9 mouse cellular contexts compared by ENCODE assay signal in the genomic region with DNA sequence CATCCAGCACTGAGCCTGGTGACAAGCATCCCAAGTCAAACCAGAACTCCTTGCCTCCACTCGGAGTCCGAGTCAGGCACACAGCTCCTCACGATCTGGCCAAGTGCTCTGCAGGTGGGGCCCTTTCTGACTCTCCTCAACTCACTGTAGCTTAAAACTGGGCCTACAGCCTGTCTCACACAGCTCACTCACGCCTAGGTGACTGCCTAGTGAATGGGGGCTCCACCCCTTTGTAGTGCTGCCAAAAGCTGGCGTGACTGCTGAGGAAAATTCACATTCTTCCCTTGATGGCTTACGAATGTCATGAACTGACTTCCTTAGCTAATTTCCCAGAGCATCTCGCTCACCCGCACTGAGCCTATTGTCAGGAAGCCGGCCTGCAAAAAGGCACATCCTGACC. TPM values are rescaled to one million over a fixed set of nuclear protein-coding genes. Genes with fewer than 3 reads are reported as not detected.
DNase-seq lines count a peak whose midpoint lies in the region.
"Had no signal": no experiment of that assay in that cellular context is flagged by ENCODE, and none has a peak within 500 bp of the region (broad histone marks: within the 10 kb centered on the region; RNA-seq: fewer than 3 reads in every experiment).

No protein-coding gene starts in this region.

- H3K36me3 ChIP-seq in macrophage (ENCODE audit: inconsistent target): no peaks in the 10 kb centered on the region

- peak overlapping the region; percentile 85 for H3K27ac ChIP-seq in macrophage

- no peak overlapping the region for H3K4me3 ChIP-seq in macrophage (ENCODE audit: inconsistent target)

- intact Hi-C loops in gastrocnemius, postnatal 14 days (cut with DNase I; ENCODE audit: low total_unique reads): no loop called here

- peak; percentile 22 to 24 for DNase-seq in cerebellum, adult 18-20 months
- no peak for DNase-seq in cerebellum, adult 9-11 months
- DNase-seq in NIH3T3 (ENCODE audit: low read depth): peak; percentile 57
- DNase-seq in gastrocnemius, postnatal 14 days: peak; percentile 43
- DNase-seq in kidney, adult 11 months: peak; percentile 83
- no peak for DNase-seq in ovary, adult 18-20 months (ENCODE audit: low spot score)
- no peak for DNase-seq in frontal cortex, postnatal 10 days (ENCODE audit: low spot score in 2 of 2)

- 69% methylated on average over 9 of the region's 9 CpGs for WGBS in macrophage (ENCODE audit: missing documents)

- peaks cover 62% of the 10 kb centered on the region for H3K79me2 ChIP-seq in macrophage (ENCODE audit: inconsistent target)

RNA-seq across cellular contexts. Expression of gene Gm49361, which starts 15.4 kb away (rescaled TPM):
- under 1 TPM in 1 of 2 experiments, not detected in 1; 0.68 TPM for total RNA-seq in gastrocnemius, postnatal 14 days (2021)
- total RNA-seq in macrophage (2018; cell fraction: chromatin; rRNA removed): not detected
- not detected for total RNA-seq in macrophage (2018; cell fraction: cytosol; rRNA removed)
- not detected for total RNA-seq in macrophage (2018; cell fraction: nucleus; rRNA removed)
- polyA plus RNA-seq in macrophage (2018): not detected in 3 replicates
- polyA plus RNA-seq: gonadal fat pad, adult 2 months had no signal

RNA-seq across cellular contexts. Expression of gene Lats2, which starts 27.7 kb away (rescaled TPM):
- total RNA-seq in gastrocnemius, postnatal 14 days (2021): 10 to 100 TPM; 16.9 to 18.4 TPM
- total RNA-seq in macrophage (2018; cell fraction: chromatin; rRNA removed): 10 to 100 TPM in 23 of 26 experiments, 1 to 10 TPM in 3; 7.6 to 30.4 (median 17.4) TPM
- total RNA-seq in macrophage (2018; cell fraction: cytosol; rRNA removed): 10 to 100 TPM; 12.0 to 26.7 (median 17.9) TPM
- total RNA-seq in macrophage (2018; cell fraction: nucleus; rRNA removed): 10 to 100 TPM; 13.3 to 32.2 (median 20.6) TPM
- polyA plus RNA-seq in macrophage (2018): 11.3 to 15.3 TPM (median 12.1 TPM) in 3 replicates

Comparison
In these comparisons a context has a peak if more than half of its experiments do, and no peak if none do; other contexts are left out.
1. DNase-seq: peak in cerebellum, adult 18-20 months (2 of 2), NIH3T3 (single experiment), gastrocnemius, postnatal 14 days (single experiment) and kidney, adult 11 months (single experiment); none in cerebellum, adult 9-11 months (single experiment), ovary, adult 18-20 months (single experiment) and frontal cortex, postnatal 10 days (0 of 2).